Mouse (Mus musculus) hindbrain, embryonic 11.5 days (tissue): Measurements from ENCODE around the gene Cd69. TPM values are rescaled to one million over a fixed set of nuclear protein-coding genes. Genes with fewer than 3 reads are reported as not detected.

Experiments
- ATAC-seq: fragments of 200-750 bp; cut with Nextera tagmentation; 2 replicates; pipeline ENCODE4 v1.8.0; 2017; ENCODE audit warnings: mild to moderate bottlenecking, moderate TSS enrichment, moderate library complexity; ENCODE audit not compliant: low FRiP score
- DNase-seq: peaks from one replicate; pipeline ENCODE4 v3.0.0-alpha.2; 2015; ENCODE audit warnings: low spot score
- H3K27ac ChIP-seq: fragments of 300-500 bp; sonication (generic); 2 replicates; pipeline ENCODE4 v1.5.1; 2014; ENCODE audit warnings: mild to moderate bottlenecking, low read depth, low read length
- H3K27me3 ChIP-seq: fragments of 300-500 bp; sonication (generic); 2 replicates; pipeline ENCODE4 v1.6.1; 2014; ENCODE audit warnings: mild to moderate bottlenecking, low read length, moderate library complexity, mixed read lengths; ENCODE audit not compliant: control insufficient read depth, insufficient read depth
- H3K36me3 ChIP-seq: fragments of 300-500 bp; sonication (generic); 2 replicates; pipeline ENCODE4 v1.6.1; 2014; ENCODE audit warnings: mild to moderate bottlenecking, low read length, moderate library complexity, mixed read lengths; ENCODE audit not compliant: control insufficient read depth, insufficient read depth
- H3K4me1 ChIP-seq: fragments of 300-500 bp; sonication (generic); replicated peaks from 2 replicates; pipeline ENCODE4 v1.6.1; 2014; ENCODE audit warnings: low read length, mixed read lengths; ENCODE audit not compliant: control insufficient read depth, insufficient read depth
- H3K4me2 ChIP-seq: fragments of 300-500 bp; sonication (generic); replicated peaks from 2 replicates; pipeline ENCODE4 v1.6.1; 2014; ENCODE audit warnings: mild to moderate bottlenecking, low read depth, low read length
- H3K4me3 ChIP-seq: fragments of 300-500 bp; sonication (generic); 2 replicates; pipeline ENCODE4 v1.5.1; 2014; ENCODE audit warnings: low read depth, low read length
- H3K9ac ChIP-seq: fragments of 300-500 bp; sonication (generic); 2 replicates; pipeline ENCODE4 v1.6.1; 2014; ENCODE audit warnings: low read depth, low read length
- H3K9me3 ChIP-seq: fragments of 300-500 bp; sonication (generic); 2 replicates; pipeline ENCODE4 v1.6.1; 2016; ENCODE audit warnings: low read length; ENCODE audit not compliant: control insufficient read depth
- WGBS: fragments of 180-500 bp; shearing (Covaris S2); extraction: QIAGEN DNeasy Blood & Tissue Kit; methylation state at CpG from one replicate; pipeline ENCODE4 v1.1.7; 2014; 5-methylcytosine and 5-hydroxymethylcytosine counted together
- polyA plus RNA-seq: library from polyadenylated mRNA; unstranded; fragments of >200 nt; fragmentation: Nextera tagmentation; extraction: Ambion mirVana; gene quantifications from 2 replicates; pipeline ENCODE4 v1.2.1, GENCODE M21; 2014

Cd69 gene
- 0.09 TPM in 1 of 2 replicates, not detected in the other for polyA plus RNA-seq

DNA sequence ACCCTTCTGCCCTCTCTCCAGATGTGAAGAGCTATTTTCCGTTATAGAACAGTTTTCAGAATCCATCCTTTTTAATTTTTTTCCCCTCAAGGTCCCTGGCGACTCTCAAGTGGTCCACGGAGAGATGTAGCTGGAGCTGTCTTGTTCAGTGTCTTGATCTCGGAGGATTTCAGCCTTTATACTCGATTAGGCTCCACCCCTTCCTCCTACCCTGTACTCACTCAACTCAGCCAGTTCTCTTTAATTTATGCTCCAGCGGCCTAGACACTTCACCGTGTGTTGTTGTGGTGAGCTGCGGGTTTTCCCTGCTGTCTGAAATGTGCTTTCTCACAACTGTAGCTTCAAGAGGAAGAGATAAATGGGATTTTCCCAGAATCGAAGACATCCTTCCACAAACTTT lies at the start of gene Cd69:
TSS of gene Cd69 (minus strand) at position 217 of the 400 bp plus-strand sequence.
- H3K36me3 ChIP-seq: no peaks in the 10 kb centered on the region
- WGBS: 83% methylated on average over 9 of the region's 9 CpGs
- no peak for ATAC-seq
- no peak for DNase-seq
- no peak within 1 kb of the TSS for H3K27ac ChIP-seq
- no peak within 1 kb of the TSS for H3K4me3 ChIP-seq
- H3K9ac ChIP-seq: no peak within 1 kb of the TSS
- no peaks in the 10 kb centered on the region for H3K27me3 ChIP-seq
- no peaks in the 10 kb centered on the region for H3K9me3 ChIP-seq
- no peaks in the 10 kb centered on the region for H3K4me1 ChIP-seq
- no peak within 1 kb of the TSS for H3K4me2 ChIP-seq

DNA sequence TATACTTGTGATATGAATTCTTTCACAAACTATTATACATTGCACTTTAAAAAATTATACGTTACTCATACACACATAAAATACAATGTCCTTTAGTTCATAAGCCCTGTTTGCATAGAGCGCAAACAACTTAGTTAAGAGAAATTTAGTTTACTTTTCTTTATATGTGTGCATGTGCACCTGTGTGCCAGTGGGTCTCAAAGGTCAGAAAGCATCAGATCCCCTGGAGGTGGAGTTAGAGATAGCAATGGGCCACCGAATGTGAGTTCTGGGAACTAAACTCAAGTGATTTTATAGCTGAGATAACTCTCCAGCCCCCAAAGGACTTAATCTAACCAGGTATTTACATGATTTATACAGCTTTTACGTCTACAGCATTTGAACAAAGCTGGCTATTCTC lies 44.1 kb upstream of the Cd69 start:
- Histone ChIP-seq H3K9ac (no peak overlapping the region), H3K4me2 (no peak overlapping the region), H3K4me1 (no peaks in the 10 kb centered on the region), H3K27ac (no peak overlapping the region), H3K4me3 (no peak overlapping the region), H3K27me3 (no peaks in the 10 kb centered on the region), H3K36me3 (no peaks in the 10 kb centered on the region), H3K9me3 (no peaks in the 10 kb centered on the region)
- 78% methylated on average over 4 of the region's 4 CpGs for WGBS
- ATAC-seq (no peak), DNase-seq (no peak)

DNA sequence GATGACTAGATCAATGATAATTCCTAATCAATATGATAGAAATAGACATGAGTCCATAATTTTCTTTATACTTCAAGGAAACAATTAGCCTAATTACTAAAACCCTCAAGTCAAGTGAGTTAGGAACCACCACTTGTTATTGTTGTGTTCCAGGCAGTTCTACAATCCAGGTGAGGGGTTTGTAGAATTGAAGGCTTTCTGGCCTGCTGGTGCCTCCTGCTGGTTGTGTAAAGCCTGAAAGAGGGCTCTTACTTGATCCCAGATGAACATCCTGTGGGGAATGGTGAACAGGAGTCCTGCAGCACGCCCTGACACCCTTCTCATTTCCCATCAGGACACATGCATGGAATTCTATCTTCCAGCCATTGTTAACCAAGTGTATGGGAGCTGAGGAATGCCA lies 43.2 kb upstream of the Cd69 start:
- Histone ChIP-seq H3K9ac (no peak overlapping the region), H3K4me2 (no peak overlapping the region), H3K27me3 (no peaks in the 10 kb centered on the region), H3K27ac (no peak overlapping the region), H3K4me3 (no peak overlapping the region), H3K9me3 (no peaks in the 10 kb centered on the region), H3K4me1 (no peaks in the 10 kb centered on the region), H3K36me3 (no peaks in the 10 kb centered on the region)
- ATAC-seq: no peak
- no peak for DNase-seq
- 57% methylated on average over 1 of the region's 1 CpGs for WGBS

DNA sequence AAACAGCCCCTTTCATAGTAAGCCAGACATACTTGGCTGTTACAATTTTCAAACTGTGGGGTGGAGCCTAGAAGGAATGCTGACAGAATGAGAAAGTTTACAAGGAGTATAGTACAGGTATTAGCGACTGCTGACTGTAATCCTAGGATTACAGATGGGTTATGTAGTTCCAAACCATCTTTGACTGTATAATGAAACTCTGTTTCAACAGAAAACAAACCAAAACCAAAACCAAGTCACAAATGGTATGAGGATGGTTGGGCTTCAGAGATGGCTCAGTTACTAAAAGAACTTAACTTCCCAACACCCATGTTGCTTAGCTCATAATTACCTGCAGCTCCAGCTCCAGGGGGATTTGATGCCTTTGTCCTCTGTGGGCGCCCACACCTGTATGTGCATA lies 41.2 kb upstream of the Cd69 start:
- Histone ChIP-seq H3K9ac (no peak overlapping the region), H3K36me3 (no peaks in the 10 kb centered on the region), H3K9me3 (no peaks in the 10 kb centered on the region), H3K4me1 (no peaks in the 10 kb centered on the region), H3K27ac (no peak overlapping the region), H3K27me3 (no peaks in the 10 kb centered on the region), H3K4me3 (no peak overlapping the region), H3K4me2 (no peak overlapping the region)
- 74% methylated on average over 2 of the region's 2 CpGs for WGBS
- no peak for DNase-seq
- no peak for ATAC-seq

DNA sequence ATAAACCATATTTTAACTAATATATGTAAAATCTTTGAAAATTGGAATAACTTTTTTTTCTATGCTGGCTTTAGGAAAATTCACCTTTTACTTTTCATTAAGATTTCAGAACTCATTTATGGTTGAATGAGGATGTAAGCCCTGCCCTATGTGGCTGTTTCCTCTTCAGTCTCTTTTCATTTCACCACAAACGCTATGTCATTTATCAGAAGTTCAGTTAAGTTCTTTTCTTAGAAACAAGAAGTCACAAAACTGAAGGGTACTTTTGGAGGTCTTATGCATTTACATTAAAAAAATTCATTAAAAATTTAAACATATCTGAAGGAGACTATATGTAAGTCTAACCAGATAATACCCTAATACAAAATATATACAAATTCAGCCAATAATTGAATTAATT lies 40.5 kb upstream of the Cd69 start:
- DNase-seq: no peak
- no peak overlapping the region for H3K27ac ChIP-seq
- WGBS: 100% methylated on average over 1 of the region's 1 CpGs
- H3K27me3 ChIP-seq: no peaks in the 10 kb centered on the region
- ATAC-seq: no peak
- no peaks in the 10 kb centered on the region for H3K9me3 ChIP-seq
- H3K9ac ChIP-seq: no peak overlapping the region
- H3K4me3 ChIP-seq: no peak overlapping the region
- H3K4me1 ChIP-seq: no peaks in the 10 kb centered on the region
- H3K4me2 ChIP-seq: no peak overlapping the region
- no peaks in the 10 kb centered on the region for H3K36me3 ChIP-seq

DNA sequence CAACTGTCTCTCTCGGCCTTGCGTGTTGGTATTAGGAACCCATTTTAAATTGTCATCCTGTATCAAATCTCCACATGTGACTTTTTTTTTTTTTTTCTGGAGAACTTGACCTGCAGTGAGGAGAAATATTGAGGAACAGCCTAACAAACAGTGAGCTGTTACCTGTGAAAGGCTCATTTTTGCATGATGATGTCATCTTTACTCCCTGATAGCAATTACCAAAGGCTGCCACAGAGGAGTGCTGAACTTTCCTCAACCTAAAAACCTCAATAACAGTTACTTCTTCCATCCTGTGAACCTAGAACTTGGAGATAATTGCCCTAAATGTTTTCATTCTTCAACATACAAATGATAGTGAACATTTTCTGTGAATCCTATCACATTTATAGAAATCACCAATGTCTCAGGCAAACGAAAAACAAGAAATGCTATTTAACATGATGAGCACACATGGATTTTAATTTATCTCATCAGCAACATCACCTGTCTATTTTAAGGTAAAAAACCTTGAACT lies 39.5 kb upstream of the Cd69 start:
- no peak overlapping the region for H3K4me3 ChIP-seq
- ATAC-seq (no peak), DNase-seq (no peak)
- 87% methylated on average over 3 of the region's 3 CpGs for WGBS
- H3K9me3 ChIP-seq: no peaks in the 10 kb centered on the region
- no peaks in the 10 kb centered on the region for H3K36me3 ChIP-seq
- no peaks in the 10 kb centered on the region for H3K4me1 ChIP-seq
- H3K27me3 ChIP-seq: no peaks in the 10 kb centered on the region
- no peak overlapping the region for H3K9ac ChIP-seq
- H3K4me2 ChIP-seq: no peak overlapping the region
- no peak overlapping the region for H3K27ac ChIP-seq

DNA sequence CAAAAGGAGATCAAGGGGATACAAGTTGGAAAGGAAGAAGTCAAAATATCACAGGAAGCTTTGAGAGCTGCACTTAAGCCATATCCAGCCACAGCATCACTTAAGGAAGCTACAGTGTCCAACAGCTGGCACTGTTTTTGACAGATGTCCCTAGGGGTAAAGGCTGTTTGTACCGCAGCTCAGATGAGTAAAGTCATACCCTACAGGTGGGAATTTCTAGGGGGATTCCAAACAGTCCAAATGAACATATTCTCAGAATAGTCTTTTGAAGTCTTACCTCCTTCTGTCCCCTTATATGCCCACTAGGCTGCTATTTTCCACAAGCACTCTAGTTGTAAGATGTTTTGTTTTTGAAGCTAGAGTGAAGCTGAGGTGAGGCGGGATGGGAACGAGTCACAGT lies 37.3 kb upstream of the Cd69 start:
- Histone ChIP-seq H3K9ac (no peak overlapping the region), H3K36me3 (no peaks in the 10 kb centered on the region), H3K9me3 (no peaks in the 10 kb centered on the region), H3K4me2 (no peak overlapping the region), H3K27ac (no peak overlapping the region), H3K4me1 (no peaks in the 10 kb centered on the region), H3K4me3 (no peak overlapping the region), H3K27me3 (no peaks in the 10 kb centered on the region)
- ATAC-seq (no peak), DNase-seq (no peak)
- WGBS: 85% methylated on average over 3 of the region's 3 CpGs

DNA sequence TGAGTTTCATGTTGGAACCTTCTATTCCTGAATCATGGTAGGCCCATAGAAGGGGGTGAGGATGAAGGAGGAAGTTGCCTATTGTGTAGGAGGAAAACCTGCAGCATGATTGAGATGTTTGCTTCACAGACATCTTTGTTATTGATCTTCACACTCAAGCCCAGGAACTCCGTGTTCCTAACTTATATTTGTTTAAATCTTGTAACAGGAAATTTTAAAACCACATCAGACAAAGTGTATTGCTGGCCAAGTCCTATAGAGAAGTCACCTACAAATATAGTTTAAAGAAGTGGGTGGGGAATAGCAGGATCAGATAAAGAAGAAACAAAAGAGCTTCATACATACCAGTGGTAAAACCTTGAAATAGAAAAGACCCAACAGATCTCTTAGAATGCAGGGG lies 28.9 kb upstream of the Cd69 start:
- no peaks in the 10 kb centered on the region for H3K36me3 ChIP-seq
- no peak overlapping the region for H3K27ac ChIP-seq
- H3K9ac ChIP-seq: no peak overlapping the region
- H3K27me3 ChIP-seq: no peaks in the 10 kb centered on the region
- no peak overlapping the region for H3K4me2 ChIP-seq
- whole genome bisulfite sequencing: 69% methylated on average over 1 of the region's 1 CpGs
- DNase-seq: no peak
- no peak for ATAC-seq
- no peaks in the 10 kb centered on the region for H3K9me3 ChIP-seq
- H3K4me3 ChIP-seq: no peak overlapping the region
- H3K4me1 ChIP-seq: no peaks in the 10 kb centered on the region

DNA sequence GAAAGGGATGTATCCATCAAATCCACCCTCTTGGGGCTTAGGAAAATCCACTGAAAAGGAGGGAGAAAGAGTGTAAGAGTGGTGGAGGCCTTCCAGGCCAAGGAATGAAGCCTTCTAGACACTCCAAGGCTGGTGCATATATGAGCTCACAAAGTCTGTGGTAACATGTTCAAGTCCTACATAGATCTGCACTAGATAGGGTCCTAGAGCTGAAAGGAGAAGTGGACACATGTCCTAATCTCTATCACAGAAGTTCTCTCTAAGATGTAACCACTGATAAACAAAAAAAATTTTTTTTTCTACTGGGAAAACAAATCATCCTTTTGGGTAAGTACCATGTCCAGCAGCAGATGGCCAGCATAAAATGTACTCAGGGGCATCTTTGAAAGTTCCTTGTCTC lies 13.5 kb upstream of the Cd69 start:
- no peaks in the 10 kb centered on the region for H3K27me3 ChIP-seq
- no peaks in the 10 kb centered on the region for H3K9me3 ChIP-seq
- no peak for ATAC-seq
- DNase-seq: no peak
- H3K4me1 ChIP-seq: no peaks in the 10 kb centered on the region
- no peak overlapping the region for H3K4me3 ChIP-seq
- H3K27ac ChIP-seq: no peak overlapping the region
- no peaks in the 10 kb centered on the region for H3K36me3 ChIP-seq
- no peak overlapping the region for H3K9ac ChIP-seq
- no peak overlapping the region for H3K4me2 ChIP-seq
